Mouse (Mus musculus): ENCODE data around the gene Kansl1l. TPM values are rescaled to one million over a fixed set of nuclear protein-coding genes. Genes with fewer than 3 reads are reported as not detected.

The Kansl1l gene
- polyA plus RNA-seq, 1 experiment from 2014 or later: 12.8 TPM

DNA sequence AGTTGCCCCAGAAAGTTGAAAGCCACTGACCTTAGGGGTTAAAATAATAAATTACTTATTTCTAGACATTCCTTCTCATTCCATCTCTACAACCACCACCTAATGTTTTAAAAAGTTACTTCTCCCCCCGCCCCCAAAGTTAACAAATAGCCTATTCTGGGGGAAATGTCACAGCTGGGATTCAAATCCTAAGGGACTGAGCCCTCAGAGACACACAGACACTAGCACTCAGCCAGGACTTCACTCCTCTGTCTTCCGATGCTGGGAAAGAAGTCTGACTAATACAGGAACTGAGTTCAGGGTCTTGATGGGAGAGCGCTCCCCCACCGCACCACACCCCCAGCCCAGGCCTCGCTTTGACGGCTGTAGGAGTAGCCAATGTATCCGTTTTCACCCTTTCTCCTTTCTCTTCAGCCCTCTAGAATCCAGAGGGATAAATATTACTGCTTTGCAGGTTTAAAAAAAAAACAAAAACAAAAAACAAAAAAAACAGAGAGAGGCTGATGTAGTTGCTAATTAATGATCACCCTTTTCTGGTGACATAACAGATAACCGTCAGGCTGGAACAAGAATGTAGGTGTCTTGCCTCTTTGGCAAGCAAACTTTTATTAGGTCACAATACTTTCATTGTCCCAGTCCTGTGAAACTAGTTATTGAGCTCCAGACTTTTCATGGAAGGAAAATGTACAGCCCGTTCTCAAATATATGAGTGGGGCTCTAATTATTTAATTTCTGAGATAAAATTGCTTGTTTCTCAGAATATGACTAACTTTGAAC lies 14.7 kb upstream of the Kansl1l start:
- DNase-seq (ENCODE audit: low spot score): no peak
- 63% methylated on average over 9 of the region's 9 CpGs for WGBS
- H3K9ac ChIP-seq (replicated peaks; ENCODE audit: low read length): no peak overlapping the region

DNA sequence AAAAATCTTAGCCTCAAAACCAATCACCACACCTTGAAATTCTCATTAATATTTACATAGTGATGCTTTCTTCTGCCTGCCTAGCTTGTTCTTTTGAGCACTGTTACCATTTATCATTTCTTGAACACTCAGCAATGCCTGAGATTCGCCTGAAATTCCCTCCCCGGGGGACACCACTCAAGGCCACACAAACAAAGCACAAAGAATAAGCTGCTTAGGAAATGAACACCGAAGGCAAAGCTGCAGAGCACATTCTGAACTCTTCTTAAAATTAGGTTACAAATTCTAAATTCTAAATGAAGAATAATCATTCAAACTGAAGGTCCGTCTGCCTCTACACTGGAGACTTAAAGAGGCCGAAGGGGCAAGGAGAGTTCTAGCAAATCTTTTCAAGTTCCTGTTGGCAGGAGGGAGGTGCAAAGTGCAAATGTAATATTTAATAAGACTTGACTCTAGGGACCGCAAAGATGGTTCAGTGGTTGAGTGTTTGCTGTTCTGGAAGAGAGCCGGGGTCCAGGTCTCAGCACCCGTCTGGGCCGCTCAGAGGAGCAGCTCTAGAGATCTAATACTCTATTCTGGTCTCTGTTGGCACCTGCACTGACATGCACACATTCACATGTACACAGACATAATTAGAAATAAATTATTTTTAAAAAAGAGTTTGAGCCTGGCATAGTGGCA lies 12.2 kb upstream of the Kansl1l start:
- DNase-seq (ENCODE audit: low spot score) (no peak), ATAC-seq (replicated peaks; ENCODE audit: insufficient number of reproducible peaks, low FRiP score, low TSS enrichment, low read depth) (no peak)
- Histone ChIP-seq H3K36me3 (replicated peaks; ENCODE audit: control insufficient read depth, insufficient read depth, low read depth, low read length) (no peaks in the 10 kb centered on the region), H3K27me3 (ENCODE audit: control insufficient read depth, insufficient read depth, low read length) (no peaks in the 10 kb centered on the region), H3K27ac (replicated peaks; ENCODE audit: low read depth, low read length) (no peak overlapping the region), H3K9me3 (replicated peaks; ENCODE audit: control insufficient read depth, low read length) (no peaks in the 10 kb centered on the region), H3K9ac (replicated peaks; ENCODE audit: low read length) (no peak overlapping the region), H3K4me1 (ENCODE audit: control insufficient read depth, insufficient read depth, low read length) (no peaks in the 10 kb centered on the region), H3K4me2 (ENCODE audit: low read depth, low read length) (no peak overlapping the region), H3K4me3 (ENCODE audit: low read depth, low read length) (no peak overlapping the region)
- WGBS: 79% methylated on average over 9 of the region's 9 CpGs

More for the DNA sequence above, 14.7 kb upstream of the Kansl1l start:
- ATAC-seq (replicated peaks; ENCODE audit: insufficient number of reproducible peaks, low FRiP score, low TSS enrichment, low read depth): no peak
- no peaks in the 10 kb centered on the region for H3K36me3 ChIP-seq (replicated peaks; ENCODE audit: control insufficient read depth, insufficient read depth, low read depth, low read length)
- no peaks in the 10 kb centered on the region for H3K4me1 ChIP-seq (ENCODE audit: control insufficient read depth, insufficient read depth, low read length)
- no peaks in the 10 kb centered on the region for H3K27me3 ChIP-seq (ENCODE audit: control insufficient read depth, insufficient read depth, low read length)
- H3K27ac ChIP-seq (replicated peaks; ENCODE audit: low read depth, low read length): no peak overlapping the region
- no peaks in the 10 kb centered on the region for H3K9me3 ChIP-seq (replicated peaks; ENCODE audit: control insufficient read depth, low read length)
- H3K4me3 ChIP-seq (ENCODE audit: low read depth, low read length): no peak overlapping the region
- no peak overlapping the region for H3K4me2 ChIP-seq (ENCODE audit: low read depth, low read length)

DNA sequence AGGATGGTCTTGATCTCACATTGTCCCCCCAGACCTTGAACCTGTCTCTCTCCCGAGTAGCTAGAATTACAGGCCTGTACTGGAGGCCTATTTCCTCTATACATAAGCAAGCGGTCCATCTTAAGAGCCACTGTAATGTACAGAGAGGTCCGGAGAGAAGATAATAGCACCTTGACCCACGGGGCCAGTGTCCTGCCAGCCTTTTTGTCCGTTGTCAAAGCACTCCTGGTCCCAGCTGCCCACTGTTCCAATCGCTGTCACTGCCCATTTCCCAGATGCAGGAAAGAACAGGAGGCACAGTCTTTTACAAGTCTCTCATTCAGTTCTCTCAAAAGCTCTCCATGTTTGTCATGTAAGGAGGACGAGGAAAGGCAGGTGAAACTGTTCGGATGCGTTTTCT lies 4.6 kb upstream of the Kansl1l start:
- H3K4me1 ChIP-seq (ENCODE audit: control insufficient read depth, insufficient read depth, low read length): no peaks in the 10 kb centered on the region
- DNase-seq (ENCODE audit: low spot score) (no peak), ATAC-seq (replicated peaks; ENCODE audit: insufficient number of reproducible peaks, low FRiP score, low TSS enrichment, low read depth) (no peak)
- H3K9me3 ChIP-seq (replicated peaks; ENCODE audit: control insufficient read depth, low read length): no peaks in the 10 kb centered on the region
- H3K4me3 ChIP-seq (ENCODE audit: low read depth, low read length): no peak overlapping the region
- H3K4me2 ChIP-seq (ENCODE audit: low read depth, low read length): no peak overlapping the region
- H3K36me3 ChIP-seq (replicated peaks; ENCODE audit: control insufficient read depth, insufficient read depth, low read depth, low read length): no peaks in the 10 kb centered on the region
- H3K9ac ChIP-seq (replicated peaks; ENCODE audit: low read length): no peak overlapping the region
- no peaks in the 10 kb centered on the region for H3K27me3 ChIP-seq (ENCODE audit: control insufficient read depth, insufficient read depth, low read length)
- 78% methylated on average over 9 of the region's 9 CpGs for WGBS
- H3K27ac ChIP-seq (replicated peaks; ENCODE audit: low read depth, low read length): no peak overlapping the region

DNA sequence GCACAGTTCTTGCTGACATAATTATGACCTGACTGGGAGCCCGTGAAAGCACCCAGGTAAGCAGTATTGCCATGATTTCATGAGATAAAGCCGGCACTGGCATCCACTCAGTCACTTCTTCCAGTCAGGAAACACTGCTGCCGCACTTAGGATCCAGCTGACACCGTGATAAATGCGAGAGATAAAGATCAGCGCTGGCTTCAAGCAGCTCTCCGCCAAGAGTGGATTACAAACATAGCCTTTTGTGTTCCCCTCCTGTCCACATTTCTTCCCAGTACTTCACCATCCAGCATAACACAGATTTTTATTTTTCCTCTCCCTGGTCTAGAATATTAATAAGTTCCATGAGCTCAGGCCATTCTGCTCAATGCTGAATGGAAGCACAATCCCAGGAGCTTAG lies 2.9 kb upstream of the Kansl1l start:
- 32% methylated on average over 7 of the region's 7 CpGs for WGBS
- no peak overlapping the region for H3K9ac ChIP-seq (replicated peaks; ENCODE audit: low read length)

DNA sequence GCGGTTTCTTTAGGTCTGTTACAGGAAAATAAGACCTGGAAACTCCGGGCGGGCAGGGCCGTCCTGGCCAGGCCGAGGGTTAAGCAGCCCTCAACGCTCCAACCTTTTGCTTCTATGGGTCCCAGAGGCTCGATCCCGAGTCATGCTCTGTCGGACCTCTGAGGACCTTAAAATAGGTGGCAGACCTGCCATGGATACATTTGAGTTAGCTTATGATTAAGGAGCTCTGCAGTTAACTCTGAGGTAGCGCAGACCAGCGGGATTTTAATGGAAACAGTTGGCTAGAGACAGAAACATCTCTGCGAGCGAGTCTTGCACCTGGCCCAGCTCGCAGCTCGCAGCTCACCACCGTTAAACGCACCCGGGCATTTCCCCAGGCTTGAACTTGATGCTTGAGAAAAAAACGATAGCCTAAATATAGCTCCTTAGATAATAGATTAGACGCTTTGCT lies 528 bp upstream of the Kansl1l start:
- Histone ChIP-seq H3K4me2 (ENCODE audit: low read depth, low read length) (peak overlapping the region; percentile 66), H3K4me3 (ENCODE audit: low read depth, low read length) (peak overlapping the region; percentile 79), H3K9ac (replicated peaks; ENCODE audit: low read length) (peak overlapping the region; percentile 92), H3K4me1 (ENCODE audit: control insufficient read depth, insufficient read depth, low read length) (no peaks in the 10 kb centered on the region), H3K36me3 (replicated peaks; ENCODE audit: control insufficient read depth, insufficient read depth, low read depth, low read length) (no peaks in the 10 kb centered on the region), H3K27ac (replicated peaks; ENCODE audit: low read depth, low read length) (no peak overlapping the region), H3K27me3 (ENCODE audit: control insufficient read depth, insufficient read depth, low read length) (no peaks in the 10 kb centered on the region), H3K9me3 (replicated peaks; ENCODE audit: control insufficient read depth, low read length) (no peaks in the 10 kb centered on the region)
- DNase-seq (ENCODE audit: low spot score) (no peak), ATAC-seq (replicated peaks; ENCODE audit: insufficient number of reproducible peaks, low FRiP score, low TSS enrichment, low read depth) (peak; percentile 63)
- 2% methylated on average over 20 of the region's 20 CpGs for WGBS

More for the DNA sequence above, 2.9 kb upstream of the Kansl1l start:
- Histone ChIP-seq H3K4me3 (ENCODE audit: low read depth, low read length) (no peak overlapping the region), H3K27ac (replicated peaks; ENCODE audit: low read depth, low read length) (no peak overlapping the region), H3K9me3 (replicated peaks; ENCODE audit: control insufficient read depth, low read length) (no peaks in the 10 kb centered on the region), H3K27me3 (ENCODE audit: control insufficient read depth, insufficient read depth, low read length) (no peaks in the 10 kb centered on the region), H3K4me2 (ENCODE audit: low read depth, low read length) (no peak overlapping the region), H3K36me3 (replicated peaks; ENCODE audit: control insufficient read depth, insufficient read depth, low read depth, low read length) (no peaks in the 10 kb centered on the region), H3K4me1 (ENCODE audit: control insufficient read depth, insufficient read depth, low read length) (no peaks in the 10 kb centered on the region)
- ATAC-seq (replicated peaks; ENCODE audit: insufficient number of reproducible peaks, low FRiP score, low TSS enrichment, low read depth) (no peak), DNase-seq (ENCODE audit: low spot score) (no peak)

DNA sequence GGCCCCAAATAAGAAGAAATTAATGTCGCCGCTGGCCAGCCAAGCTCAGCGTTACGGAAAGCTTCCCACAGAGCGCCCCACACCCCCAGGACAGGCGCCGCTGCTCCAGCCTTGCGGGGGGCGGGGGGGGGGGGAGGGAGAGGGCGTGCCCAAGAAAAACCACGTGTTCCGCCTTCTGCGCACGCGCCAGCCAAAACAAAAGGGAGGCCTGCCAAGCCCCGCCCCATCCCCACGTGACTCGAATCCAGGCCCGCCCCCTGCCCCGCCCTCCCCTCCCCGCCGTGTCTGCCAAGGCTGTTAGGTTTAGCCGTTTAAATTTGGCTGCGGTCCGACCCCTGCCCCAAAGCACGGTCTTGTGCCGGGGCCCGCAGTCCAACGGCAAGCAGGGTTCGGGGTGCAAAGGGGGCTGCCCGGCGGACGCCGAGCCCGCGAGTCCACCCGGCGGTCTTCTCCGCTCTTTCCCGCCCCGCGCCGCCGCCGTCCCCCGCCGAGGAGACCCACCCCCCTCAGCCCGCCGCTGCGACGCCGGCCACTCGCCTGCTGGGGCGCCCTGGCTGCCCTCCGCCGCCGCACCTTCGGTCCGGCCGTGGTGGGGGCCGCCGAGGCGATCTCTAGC lies 417 bp downstream of the Kansl1l start:
- Histone ChIP-seq H3K4me1 (ENCODE audit: control insufficient read depth, insufficient read depth, low read length) (no peaks in the 10 kb centered on the region), H3K9ac (replicated peaks; ENCODE audit: low read length) (peak overlapping the region; percentile 92), H3K4me3 (ENCODE audit: low read depth, low read length) (peak overlapping the region; percentile 79), H3K36me3 (replicated peaks; ENCODE audit: control insufficient read depth, insufficient read depth, low read depth, low read length) (no peaks in the 10 kb centered on the region), H3K27ac (replicated peaks; ENCODE audit: low read depth, low read length) (peak overlapping the region; percentile 94), H3K9me3 (replicated peaks; ENCODE audit: control insufficient read depth, low read length) (no peaks in the 10 kb centered on the region), H3K4me2 (ENCODE audit: low read depth, low read length) (peak overlapping the region; percentile 57), H3K27me3 (ENCODE audit: control insufficient read depth, insufficient read depth, low read length) (no peaks in the 10 kb centered on the region)
- peak; percentile 91 for ATAC-seq (replicated peaks; ENCODE audit: insufficient number of reproducible peaks, low FRiP score, low TSS enrichment, low read depth)
- peak; percentile 93 for DNase-seq (ENCODE audit: low spot score)
- WGBS: under 1% methylated on average over 29 of the region's 63 CpGs

DNA sequence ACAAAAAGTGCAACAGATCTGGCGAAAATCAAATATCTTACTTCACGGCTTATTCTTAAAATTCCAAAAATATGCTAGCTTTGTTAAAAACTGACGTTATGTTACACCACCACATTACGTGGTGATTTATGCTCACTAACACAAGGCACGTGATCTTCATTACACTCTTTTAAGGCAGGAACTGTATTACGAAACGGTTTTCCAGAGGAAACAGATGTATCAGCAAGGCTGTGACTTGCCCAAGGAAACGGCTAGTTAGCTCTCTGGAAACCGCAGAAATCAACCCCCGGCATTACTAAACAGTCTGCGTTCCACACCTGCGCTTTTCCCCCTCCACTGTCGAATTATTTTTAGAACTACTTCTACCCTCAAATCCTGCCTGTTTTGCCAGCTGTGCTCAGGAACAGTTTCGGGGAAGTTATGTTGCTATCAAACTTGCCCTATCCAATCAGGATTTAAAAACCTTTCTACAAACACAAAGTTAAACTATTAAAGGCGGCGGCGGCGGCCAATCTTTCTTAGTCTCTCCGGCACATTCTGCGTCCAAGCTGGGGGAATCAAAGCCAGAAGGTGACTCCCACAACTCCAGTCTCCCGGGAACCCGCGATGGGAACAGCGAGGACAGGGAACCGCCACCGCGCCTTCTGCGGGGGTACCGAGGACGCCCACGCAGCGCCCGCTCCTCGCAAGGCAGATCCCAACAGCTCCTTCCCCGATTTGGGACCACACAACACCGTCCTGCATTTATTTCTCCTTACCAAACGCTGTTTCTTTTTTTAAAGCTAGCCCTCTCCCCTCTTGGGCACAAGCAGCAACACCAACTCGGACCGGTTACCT lies 1.2 kb downstream of the Kansl1l start:
- Histone ChIP-seq H3K9me3 (replicated peaks; ENCODE audit: control insufficient read depth, low read length) (no peaks in the 10 kb centered on the region), H3K4me2 (ENCODE audit: low read depth, low read length) (peak overlapping the region; percentile 57), H3K36me3 (replicated peaks; ENCODE audit: control insufficient read depth, insufficient read depth, low read depth, low read length) (no peaks in the 10 kb centered on the region), H3K27me3 (ENCODE audit: control insufficient read depth, insufficient read depth, low read length) (no peaks in the 10 kb centered on the region), H3K4me3 (ENCODE audit: low read depth, low read length) (peak overlapping the region; percentile 79), H3K27ac (replicated peaks; ENCODE audit: low read depth, low read length) (peak overlapping the region; percentile 81), H3K9ac (replicated peaks; ENCODE audit: low read length) (peak overlapping the region; percentile 65), H3K4me1 (ENCODE audit: control insufficient read depth, insufficient read depth, low read length) (no peaks in the 10 kb centered on the region)
- DNase-seq (ENCODE audit: low spot score): peak; percentile 71
- peak; percentile 16 for ATAC-seq (replicated peaks; ENCODE audit: insufficient number of reproducible peaks, low FRiP score, low TSS enrichment, low read depth)
- under 1% methylated on average over 39 of the region's 39 CpGs for WGBS

Data from embryonic facial prominence, embryonic 11.5 days (tissue).